Mouse (Mus musculus): ENCODE results near the gene Rapgef4. TPM values are rescaled to one million over a fixed set of nuclear protein-coding genes. Genes with fewer than 3 reads are reported as not detected.

Gene Rapgef4
- polyA plus RNA-seq, 1 experiment, result not detected

GRCm38 (mm10) chr2:71956463-71956862, 24.6 kb upstream of the Rapgef4 start:
- no peaks in the 10 kb centered on the region for H3K36me3 ChIP-seq (ENCODE audit: control insufficient read depth)
- TF ChIP-seq GATA1 (IDR thresholded peaks at IDR 0.05; ENCODE audit: low read length), result no peak
- no peak for TF ChIP-seq TAL1 (IDR thresholded peaks at IDR 0.05; ENCODE audit: low read length)
- no peaks in the 10 kb centered on the region for H3K9me3 ChIP-seq (ENCODE audit: control insufficient read depth, low read length)
- no peak overlapping the region for H3K4me3 ChIP-seq (replicated peaks)
- no peaks in the 10 kb centered on the region for H3K4me1 ChIP-seq (ENCODE audit: control insufficient read depth)
- H3K27me3 ChIP-seq (ENCODE audit: control insufficient read depth), result no peaks in the 10 kb centered on the region

GRCm38 (mm10) chr2:71957951-71958350, 23.1 kb upstream of the Rapgef4 start:
- no peaks in the 10 kb centered on the region for H3K36me3 ChIP-seq (ENCODE audit: control insufficient read depth)
- no peaks in the 10 kb centered on the region for H3K27me3 ChIP-seq (ENCODE audit: control insufficient read depth)
- H3K9me3 ChIP-seq (ENCODE audit: control insufficient read depth, low read length), result no peaks in the 10 kb centered on the region
- no peaks in the 10 kb centered on the region for H3K4me1 ChIP-seq (ENCODE audit: control insufficient read depth)
- H3K4me3 ChIP-seq (replicated peaks), result no peak overlapping the region
- TF ChIP-seq TAL1 (IDR thresholded peaks at IDR 0.05; ENCODE audit: low read length) (no peak), GATA1 (IDR thresholded peaks at IDR 0.05; ENCODE audit: low read length) (no peak)

- H3K4me3 ChIP-seq (replicated peaks), result no peak overlapping the region
- no peaks in the 10 kb centered on the region for H3K27me3 ChIP-seq (ENCODE audit: control insufficient read depth)
- no peaks in the 10 kb centered on the region for H3K9me3 ChIP-seq (ENCODE audit: control insufficient read depth, low read length)
- H3K4me1 ChIP-seq (ENCODE audit: control insufficient read depth), result no peaks in the 10 kb centered on the region
- H3K36me3 ChIP-seq (ENCODE audit: control insufficient read depth), result no peaks in the 10 kb centered on the region
- TF ChIP-seq TAL1 (IDR thresholded peaks at IDR 0.05; ENCODE audit: low read length), result no peak
- TF ChIP-seq GATA1 (IDR thresholded peaks at IDR 0.05; ENCODE audit: low read length), result no peak
Measured at GRCm38 (mm10) chr2:71958393-71958792, 22.6 kb upstream of the Rapgef4 start.

- H3K4me1 ChIP-seq (ENCODE audit: control insufficient read depth), result no peaks in the 10 kb centered on the region
- H3K36me3 ChIP-seq (ENCODE audit: control insufficient read depth), result no peaks in the 10 kb centered on the region
- no peak for TF ChIP-seq TAL1 (IDR thresholded peaks at IDR 0.05; ENCODE audit: low read length)
- no peak for TF ChIP-seq GATA1 (IDR thresholded peaks at IDR 0.05; ENCODE audit: low read length)
- H3K27me3 ChIP-seq (ENCODE audit: control insufficient read depth), result no peaks in the 10 kb centered on the region
- no peak overlapping the region for H3K4me3 ChIP-seq (replicated peaks)
- no peaks in the 10 kb centered on the region for H3K9me3 ChIP-seq (ENCODE audit: control insufficient read depth, low read length)
Measured at GRCm38 (mm10) chr2:71964216-71964615, 16.8 kb upstream of the Rapgef4 start.

DNA sequence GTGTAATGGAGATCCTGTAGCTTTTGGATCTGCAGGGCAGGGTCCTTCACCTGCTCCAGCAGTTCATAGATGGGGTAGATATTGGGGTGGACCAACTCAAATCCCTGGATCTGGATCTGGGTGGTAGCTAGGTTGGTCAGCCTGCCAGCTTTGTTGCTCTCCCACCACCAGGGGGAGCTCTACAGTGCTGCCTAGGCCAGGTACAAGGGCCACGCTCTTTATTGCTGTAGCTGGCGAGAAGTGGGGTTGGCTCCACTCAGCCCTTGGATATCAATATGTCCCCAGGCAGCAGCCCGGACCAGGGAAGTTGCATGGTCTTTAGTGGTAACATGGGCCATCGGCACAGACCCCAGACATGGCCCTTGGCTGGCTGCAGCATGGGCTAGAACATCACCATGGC, 15.6 kb upstream of the Rapgef4 start:
- Histone ChIP-seq H3K9me3 (ENCODE audit: control insufficient read depth, low read length) (no peaks in the 10 kb centered on the region), H3K4me1 (ENCODE audit: control insufficient read depth) (no peaks in the 10 kb centered on the region), H3K36me3 (ENCODE audit: control insufficient read depth) (no peaks in the 10 kb centered on the region), H3K27me3 (ENCODE audit: control insufficient read depth) (no peaks in the 10 kb centered on the region; the same call in 1 of the 2 replicates), H3K4me3 (replicated peaks) (no peak overlapping the region)
- no peak for TF ChIP-seq TAL1 (IDR thresholded peaks at IDR 0.05; ENCODE audit: low read length)
- TF ChIP-seq GATA1 (IDR thresholded peaks at IDR 0.05; ENCODE audit: low read length), result no peak

DNA sequence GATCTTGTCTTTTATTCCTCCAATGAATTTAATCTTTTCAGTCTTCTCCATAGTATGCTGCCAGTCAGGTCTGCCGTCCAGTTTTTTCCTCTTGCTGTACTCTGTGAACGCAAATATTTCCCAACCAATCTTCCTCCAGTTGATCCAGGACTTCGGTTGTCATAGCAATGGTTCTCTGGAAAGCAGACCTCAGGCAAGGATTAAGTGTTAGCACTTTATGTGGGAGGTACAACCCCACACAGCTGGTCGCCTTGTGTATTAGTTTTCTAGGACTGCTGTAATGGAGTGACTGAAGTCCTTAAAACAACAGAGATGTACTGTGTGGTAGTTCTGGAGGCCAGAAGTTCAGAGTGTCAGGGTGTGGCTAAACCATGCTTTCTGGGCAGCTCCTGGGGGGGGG, 14.3 kb upstream of the Rapgef4 start:
- Histone ChIP-seq H3K36me3 (ENCODE audit: control insufficient read depth) (no peaks in the 10 kb centered on the region), H3K27me3 (ENCODE audit: control insufficient read depth) (no peaks in the 10 kb centered on the region; the same call in 1 of the 2 replicates), H3K9me3 (ENCODE audit: control insufficient read depth, low read length) (no peaks in the 10 kb centered on the region), H3K4me3 (replicated peaks) (no peak overlapping the region), H3K4me1 (ENCODE audit: control insufficient read depth) (no peaks in the 10 kb centered on the region)
- TF ChIP-seq TAL1 (IDR thresholded peaks at IDR 0.05; ENCODE audit: low read length) (no peak), GATA1 (IDR thresholded peaks at IDR 0.05; ENCODE audit: low read length) (no peak)

DNA sequence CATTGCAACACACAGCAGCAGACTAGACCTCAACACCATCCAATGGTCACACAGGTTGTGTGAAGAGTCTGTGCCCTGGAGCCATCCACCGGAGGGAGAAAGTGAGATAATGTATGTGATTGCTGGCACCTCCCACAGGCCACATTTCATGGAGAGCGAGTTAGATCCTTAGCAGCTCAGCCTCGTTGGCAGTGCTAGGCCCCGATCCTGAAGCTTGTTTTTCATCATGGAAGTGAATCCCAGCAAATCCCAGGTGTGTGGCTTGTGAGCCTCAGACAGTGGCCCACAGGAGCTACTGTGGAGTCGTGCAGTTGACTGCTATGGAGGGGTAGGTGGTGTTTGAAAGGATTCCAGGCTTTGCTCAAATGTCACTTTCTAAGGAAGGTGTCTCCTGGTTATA, 13.2 kb upstream of the Rapgef4 start:
- Histone ChIP-seq H3K4me3 (replicated peaks) (no peak overlapping the region), H3K9me3 (ENCODE audit: control insufficient read depth, low read length) (no peaks in the 10 kb centered on the region), H3K36me3 (ENCODE audit: control insufficient read depth) (no peaks in the 10 kb centered on the region), H3K27me3 (ENCODE audit: control insufficient read depth) (no peaks in the 10 kb centered on the region; the same call in 1 of the 2 replicates), H3K4me1 (ENCODE audit: control insufficient read depth) (no peaks in the 10 kb centered on the region)
- TF ChIP-seq TAL1 (IDR thresholded peaks at IDR 0.05; ENCODE audit: low read length) (no peak), GATA1 (IDR thresholded peaks at IDR 0.05; ENCODE audit: low read length) (no peak)

- no peak for TF ChIP-seq GATA1 (IDR thresholded peaks at IDR 0.05; ENCODE audit: low read length)
- Histone ChIP-seq H3K36me3 (ENCODE audit: control insufficient read depth) (no peaks in the 10 kb centered on the region), H3K4me3 (replicated peaks) (no peak overlapping the region), H3K9me3 (ENCODE audit: control insufficient read depth, low read length) (no peaks in the 10 kb centered on the region), H3K4me1 (ENCODE audit: control insufficient read depth) (no peaks in the 10 kb centered on the region), H3K27me3 (ENCODE audit: control insufficient read depth) (no peaks in the 10 kb centered on the region; the same call in 1 of the 2 replicates)
Measured at GRCm38 (mm10) chr2:71973646-71974045, 7.4 kb upstream of the Rapgef4 start.

GRCm38 (mm10) chr2:71974143-71974846, 6.7 kb upstream of the Rapgef4 start:
- Histone ChIP-seq H3K4me3 (replicated peaks) (no peak overlapping the region), H3K36me3 (ENCODE audit: control insufficient read depth) (no peaks in the 10 kb centered on the region), H3K4me1 (ENCODE audit: control insufficient read depth) (no peaks in the 10 kb centered on the region), H3K9me3 (ENCODE audit: control insufficient read depth, low read length) (no peaks in the 10 kb centered on the region), H3K27me3 (ENCODE audit: control insufficient read depth) (no peaks in the 10 kb centered on the region; the same call in 1 of the 2 replicates)
- TF ChIP-seq GATA1 (IDR thresholded peaks at IDR 0.05; ENCODE audit: low read length), result no peak
- TF ChIP-seq TAL1 (IDR thresholded peaks at IDR 0.05; ENCODE audit: low read length), result no peak

DNA sequence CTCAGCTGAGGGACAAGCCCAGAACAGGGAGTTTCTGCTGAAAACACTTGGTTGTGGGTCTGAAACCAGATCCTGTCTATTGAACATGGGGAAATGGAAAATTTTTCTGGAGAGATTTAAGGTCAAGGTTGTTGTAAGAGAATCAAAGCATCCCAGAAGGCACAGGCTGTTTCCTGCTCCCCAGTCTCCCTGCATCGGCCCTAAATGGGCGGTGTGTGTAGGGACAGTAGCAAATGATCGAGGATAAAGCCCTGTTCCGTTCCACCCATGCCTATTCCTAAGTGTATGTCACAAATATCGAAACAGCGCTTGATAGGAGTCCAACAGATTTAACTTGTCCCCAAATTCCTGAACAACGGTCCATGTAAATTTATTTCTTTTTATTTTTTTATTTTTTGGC, 1.1 kb upstream of the Rapgef4 start:
- no peaks in the 10 kb centered on the region for H3K36me3 ChIP-seq (ENCODE audit: control insufficient read depth)
- peaks cover 23% of the 10 kb centered on the region for H3K27me3 ChIP-seq (ENCODE audit: control insufficient read depth)
- peaks cover 20% of the 10 kb centered on the region for H3K4me1 ChIP-seq (ENCODE audit: control insufficient read depth)
- no peak overlapping the region for H3K4me3 ChIP-seq (replicated peaks)
- no peak for TF ChIP-seq TAL1 (IDR thresholded peaks at IDR 0.05; ENCODE audit: low read length)
- TF ChIP-seq GATA1 (IDR thresholded peaks at IDR 0.05; ENCODE audit: low read length), result no peak
- H3K9me3 ChIP-seq (ENCODE audit: control insufficient read depth, low read length), result no peaks in the 10 kb centered on the region
